Mouse (Mus musculus): ENCODE data around the gene Ptpn14. TPM values are rescaled to one million over a fixed set of nuclear protein-coding genes. Genes with fewer than 3 reads are reported as not detected.

The Ptpn14 gene
- total RNA-seq, 1 experiment: 27.1 TPM

DNA sequence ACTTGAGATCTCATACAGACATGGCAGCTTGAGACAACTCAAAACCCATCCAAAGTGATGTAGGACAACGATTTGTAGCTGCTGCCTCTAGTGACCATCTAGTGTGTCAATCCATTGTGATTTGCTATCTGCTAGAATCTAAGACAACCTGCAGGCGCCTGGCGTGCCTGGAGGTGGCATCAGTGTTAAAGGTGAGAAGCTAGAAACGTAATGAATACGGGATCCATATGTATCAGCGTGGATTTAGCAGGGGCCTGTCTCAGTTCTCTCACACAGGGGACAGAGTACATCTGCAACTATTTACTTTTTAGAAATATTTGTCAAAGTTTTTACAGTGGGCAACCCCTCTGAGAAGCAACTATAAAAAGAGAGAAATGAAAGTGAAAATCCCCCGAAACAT is 24.9 kb upstream of the Ptpn14 start:
- no peak overlapping the region for H3K27ac ChIP-seq (ENCODE audit: insufficient read depth, low read depth, low read length, poor library complexity, severe bottlenecking)
- no peaks in the 10 kb centered on the region for H3K36me3 ChIP-seq (ENCODE audit: control insufficient read depth, insufficient read depth, low read length, poor library complexity, severe bottlenecking)
- TF ChIP-seq HCFC1 (IDR thresholded peaks at IDR 0.05; ENCODE audit: borderline replicate concordance, insufficient read depth, low read length): no peak
- no peaks in the 10 kb centered on the region for H3K9me3 ChIP-seq (ENCODE audit: control insufficient read depth, insufficient read depth, low read depth, low read length)
- in situ Hi-C loops (cut with MboI; ENCODE audit: low sequenced_read_pairs in 2 of 2, unreplicated experiment in 2 of 2): no loop called here
- no peak overlapping the region for H3K4me3 ChIP-seq (ENCODE audit: insufficient read depth in 1 of 2, low read depth in 1 of 2, low read length in 2 of 2, poor library complexity in 1 of 2, severe bottlenecking in 1 of 2)
- no peak for DNase-seq (ENCODE audit: low read depth, low spot score)
- H3K4me1 ChIP-seq (ENCODE audit: control insufficient read depth in 2 of 2, insufficient read depth in 2 of 2, low read length in 2 of 2, poor library complexity in 1 of 2): no peaks in the 10 kb centered on the region
- H3K9ac ChIP-seq (ENCODE audit: insufficient read depth, low read depth, low read length, poor library complexity, severe bottlenecking): no peak overlapping the region

DNA sequence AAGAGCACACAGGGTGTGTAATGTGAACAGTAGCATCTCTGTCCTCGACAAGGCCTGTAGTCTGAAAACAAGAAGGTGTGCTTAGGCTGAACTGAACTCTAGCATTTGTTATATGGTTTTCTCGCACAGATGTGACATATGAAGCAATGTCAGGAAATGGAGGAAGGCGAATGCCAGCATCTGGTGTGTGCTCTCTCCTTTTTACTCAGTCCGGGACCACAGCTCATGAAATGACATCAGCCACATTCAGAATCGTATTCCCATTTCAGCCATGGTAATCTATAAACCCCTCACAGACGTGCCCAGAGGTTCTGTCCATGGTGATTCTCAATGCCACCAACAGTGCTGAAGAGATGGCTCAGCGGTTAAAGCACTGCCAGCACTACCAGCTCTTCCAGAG is 24.5 kb upstream of the Ptpn14 start:
- no peak for DNase-seq (ENCODE audit: low read depth, low spot score)
- in situ Hi-C loops (cut with MboI; ENCODE audit: low sequenced_read_pairs in 2 of 2, unreplicated experiment in 2 of 2): no loop called here

DNA sequence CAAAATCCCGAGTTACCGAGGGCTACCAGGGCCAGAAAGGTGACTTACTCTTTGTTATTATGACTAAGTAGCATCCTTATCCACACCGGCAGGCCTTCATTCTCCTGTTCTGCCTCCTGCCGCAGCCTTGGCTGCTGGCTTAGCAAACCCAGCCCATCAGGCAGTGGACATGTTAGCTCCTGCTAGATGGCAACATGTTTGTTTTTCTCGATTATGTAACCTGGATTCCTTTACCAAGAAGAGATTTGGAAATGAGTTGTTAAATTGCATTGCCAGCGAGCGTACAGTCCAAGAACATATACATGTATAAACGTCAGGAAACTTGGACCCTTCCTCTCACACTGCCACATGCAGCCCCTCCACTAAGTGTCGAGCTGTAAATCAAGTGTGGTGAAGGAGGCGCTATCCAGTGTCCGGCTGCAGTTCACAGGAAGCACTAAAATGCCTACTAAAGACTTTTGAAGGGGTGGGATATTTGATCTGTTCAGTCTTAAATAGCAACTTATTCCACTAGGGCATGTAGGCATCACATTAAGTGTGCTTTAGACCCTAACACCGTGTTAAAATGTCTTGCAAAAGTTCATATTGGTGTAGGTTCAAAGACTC is 21.9 kb upstream of the Ptpn14 start:
- Histone ChIP-seq H3K4me3 (ENCODE audit: insufficient read depth in 1 of 2, low read depth in 1 of 2, low read length in 2 of 2, poor library complexity in 1 of 2, severe bottlenecking in 1 of 2) (no peak overlapping the region), H3K27ac (ENCODE audit: insufficient read depth, low read depth, low read length, poor library complexity, severe bottlenecking) (no peak overlapping the region), H3K4me1 (ENCODE audit: control insufficient read depth in 2 of 2, insufficient read depth in 2 of 2, low read length in 2 of 2, poor library complexity in 1 of 2) (no peaks in the 10 kb centered on the region), H3K9me3 (ENCODE audit: control insufficient read depth, insufficient read depth, low read depth, low read length) (no peaks in the 10 kb centered on the region), H3K9ac (ENCODE audit: insufficient read depth, low read depth, low read length, poor library complexity, severe bottlenecking) (no peak overlapping the region), H3K36me3 (ENCODE audit: control insufficient read depth, insufficient read depth, low read length, poor library complexity, severe bottlenecking) (no peaks in the 10 kb centered on the region)
- in situ Hi-C loops (cut with MboI; ENCODE audit: low sequenced_read_pairs in 2 of 2, unreplicated experiment in 2 of 2): no loop called here
- no peak for DNase-seq (ENCODE audit: low read depth, low spot score)
- TF ChIP-seq ZNF384 (IDR thresholded peaks at IDR 0.05; ENCODE audit: low read depth, low read length): no peak
- no peak for TF ChIP-seq CHD2 (IDR thresholded peaks at IDR 0.05; ENCODE audit: low read depth, low read length)
- no peak for TF ChIP-seq HCFC1 (IDR thresholded peaks at IDR 0.05; ENCODE audit: borderline replicate concordance, insufficient read depth, low read length)
- TF ChIP-seq MAFK (IDR thresholded peaks at IDR 0.05; ENCODE audit: insufficient read depth, low read depth, low read length): no peak
- no peak for TF ChIP-seq ZC3H11A (IDR thresholded peaks at IDR 0.05; ENCODE audit: borderline replicate concordance, low read depth, low read length)

More for the DNA sequence above, 24.5 kb upstream of the Ptpn14 start:
- no peak overlapping the region for H3K27ac ChIP-seq (ENCODE audit: insufficient read depth, low read depth, low read length, poor library complexity, severe bottlenecking)
- H3K4me3 ChIP-seq (ENCODE audit: insufficient read depth in 1 of 2, low read depth in 1 of 2, low read length in 2 of 2, poor library complexity in 1 of 2, severe bottlenecking in 1 of 2): no peak overlapping the region
- TF ChIP-seq ZNF384 (IDR thresholded peaks at IDR 0.05; ENCODE audit: low read depth, low read length) (no peak), MAFK (IDR thresholded peaks at IDR 0.05; ENCODE audit: insufficient read depth, low read depth, low read length) (no peak), CHD2 (IDR thresholded peaks at IDR 0.05; ENCODE audit: low read depth, low read length) (no peak), ZC3H11A (IDR thresholded peaks at IDR 0.05; ENCODE audit: borderline replicate concordance, low read depth, low read length) (no peak), HCFC1 (IDR thresholded peaks at IDR 0.05; ENCODE audit: borderline replicate concordance, insufficient read depth, low read length) (no peak)
- H3K4me1 ChIP-seq (ENCODE audit: control insufficient read depth in 2 of 2, insufficient read depth in 2 of 2, low read length in 2 of 2, poor library complexity in 1 of 2): no peaks in the 10 kb centered on the region
- H3K9ac ChIP-seq (ENCODE audit: insufficient read depth, low read depth, low read length, poor library complexity, severe bottlenecking): no peak overlapping the region
- H3K36me3 ChIP-seq (ENCODE audit: control insufficient read depth, insufficient read depth, low read length, poor library complexity, severe bottlenecking): no peaks in the 10 kb centered on the region
- no peaks in the 10 kb centered on the region for H3K9me3 ChIP-seq (ENCODE audit: control insufficient read depth, insufficient read depth, low read depth, low read length)

DNA sequence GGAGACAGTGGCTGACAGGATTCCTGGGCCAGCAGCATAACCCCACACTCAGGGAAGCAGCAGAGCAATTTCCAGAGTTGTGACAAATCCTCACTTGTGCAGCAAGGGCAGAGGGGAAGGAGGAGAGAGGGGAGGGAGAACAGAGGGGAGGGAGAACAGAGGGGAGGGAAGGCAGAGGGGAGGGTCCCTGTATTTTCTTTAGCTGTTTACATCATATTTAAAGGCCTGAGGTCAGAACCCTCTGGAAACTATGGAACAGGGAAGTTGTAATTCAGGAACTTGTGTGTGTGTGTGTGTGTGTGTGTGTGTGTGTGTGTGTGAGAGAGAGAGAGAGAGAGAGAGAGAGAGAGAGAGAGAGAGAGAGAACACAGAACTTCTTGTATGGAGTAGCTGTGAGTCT is 21.1 kb upstream of the Ptpn14 start:
- Histone ChIP-seq H3K9me3 (ENCODE audit: control insufficient read depth, insufficient read depth, low read depth, low read length) (no peaks in the 10 kb centered on the region), H3K4me1 (ENCODE audit: control insufficient read depth in 2 of 2, insufficient read depth in 2 of 2, low read length in 2 of 2, poor library complexity in 1 of 2) (no peaks in the 10 kb centered on the region), H3K27ac (ENCODE audit: insufficient read depth, low read depth, low read length, poor library complexity, severe bottlenecking) (no peak overlapping the region), H3K36me3 (ENCODE audit: control insufficient read depth, insufficient read depth, low read length, poor library complexity, severe bottlenecking) (no peaks in the 10 kb centered on the region), H3K9ac (ENCODE audit: insufficient read depth, low read depth, low read length, poor library complexity, severe bottlenecking) (no peak overlapping the region), H3K4me3 (ENCODE audit: insufficient read depth in 1 of 2, low read depth in 1 of 2, low read length in 2 of 2, poor library complexity in 1 of 2, severe bottlenecking in 1 of 2) (no peak overlapping the region)
- in situ Hi-C loops (cut with MboI; ENCODE audit: low sequenced_read_pairs in 2 of 2, unreplicated experiment in 2 of 2): no loop called here
- DNase-seq (ENCODE audit: low read depth, low spot score): no peak
- TF ChIP-seq CHD2 (IDR thresholded peaks at IDR 0.05; ENCODE audit: low read depth, low read length) (no peak), MAFK (IDR thresholded peaks at IDR 0.05; ENCODE audit: insufficient read depth, low read depth, low read length) (no peak), ZNF384 (IDR thresholded peaks at IDR 0.05; ENCODE audit: low read depth, low read length) (no peak), ZC3H11A (IDR thresholded peaks at IDR 0.05; ENCODE audit: borderline replicate concordance, low read depth, low read length) (no peak), HCFC1 (IDR thresholded peaks at IDR 0.05; ENCODE audit: borderline replicate concordance, insufficient read depth, low read length) (no peak)

DNA sequence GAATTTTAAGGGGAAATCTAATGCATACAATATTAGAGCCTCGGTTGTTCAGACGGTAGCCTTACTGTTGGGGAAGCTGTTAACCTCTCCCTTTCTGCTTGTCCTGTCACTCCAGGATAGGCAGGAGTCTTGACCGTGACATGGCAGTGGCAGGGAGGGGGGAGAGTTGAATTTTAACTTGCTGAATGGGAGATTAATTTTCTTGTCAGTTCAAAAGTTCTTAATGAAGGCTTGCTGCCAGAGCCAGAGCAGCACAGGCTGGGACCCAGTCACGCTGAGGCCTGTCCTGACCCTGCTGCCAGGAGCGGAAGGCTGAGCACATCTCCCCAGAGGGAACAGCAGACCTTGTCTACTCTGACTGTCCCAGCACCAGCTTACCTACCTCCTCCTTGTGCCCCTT is 20.6 kb upstream of the Ptpn14 start:
- H3K9ac ChIP-seq (ENCODE audit: insufficient read depth, low read depth, low read length, poor library complexity, severe bottlenecking): no peak overlapping the region
- in situ Hi-C loops (cut with MboI; ENCODE audit: low sequenced_read_pairs in 2 of 2, unreplicated experiment in 2 of 2): no loop called here
- DNase-seq (ENCODE audit: low read depth, low spot score): no peak
- no peak overlapping the region for H3K27ac ChIP-seq (ENCODE audit: insufficient read depth, low read depth, low read length, poor library complexity, severe bottlenecking)
- no peaks in the 10 kb centered on the region for H3K9me3 ChIP-seq (ENCODE audit: control insufficient read depth, insufficient read depth, low read depth, low read length)
- H3K4me1 ChIP-seq (ENCODE audit: control insufficient read depth in 2 of 2, insufficient read depth in 2 of 2, low read length in 2 of 2, poor library complexity in 1 of 2): no peaks in the 10 kb centered on the region
- H3K36me3 ChIP-seq (ENCODE audit: control insufficient read depth, insufficient read depth, low read length, poor library complexity, severe bottlenecking): no peaks in the 10 kb centered on the region
- TF ChIP-seq ZC3H11A (IDR thresholded peaks at IDR 0.05; ENCODE audit: borderline replicate concordance, low read depth, low read length) (no peak), MAFK (IDR thresholded peaks at IDR 0.05; ENCODE audit: insufficient read depth, low read depth, low read length) (no peak), CHD2 (IDR thresholded peaks at IDR 0.05; ENCODE audit: low read depth, low read length) (no peak), HCFC1 (IDR thresholded peaks at IDR 0.05; ENCODE audit: borderline replicate concordance, insufficient read depth, low read length) (no peak), ZNF384 (IDR thresholded peaks at IDR 0.05; ENCODE audit: low read depth, low read length) (no peak)
- no peak overlapping the region for H3K4me3 ChIP-seq (ENCODE audit: insufficient read depth in 1 of 2, low read depth in 1 of 2, low read length in 2 of 2, poor library complexity in 1 of 2, severe bottlenecking in 1 of 2)
